Mouse (Mus musculus): ENCODE results near the gene Optn. TPM values are rescaled to one million over a fixed set of nuclear protein-coding genes. Genes with fewer than 3 reads are reported as not detected.

Optn gene
- polyA plus RNA-seq, 1 experiment from 2014 or later = 5.3 TPM

- Histone ChIP-seq H3K36me3 (no peaks in the 10 kb centered on the region), H3K4me2 (replicated peaks) (no peak overlapping the region), H3K27ac (no peak overlapping the region), H3K9ac (no peak overlapping the region), H3K4me3 (no peak overlapping the region), H3K9me3 (peaks cover 3% of the 10 kb centered on the region; the same call in 1 of the 2 replicates), H3K4me1 (0 out of 2 replicates have a peak, but pooled peaks cover 3% of the 10 kb centered on the region), H3K27me3 (no peaks in the 10 kb centered on the region)
- WGBS = 57% methylated on average over 14 of the region's 14 CpGs
- no peak for ATAC-seq (ENCODE audit: low FRiP score, low read depth)
These were observed 40.0 kb downstream of the Optn start for GRCm38 (mm10) chr2:5023699-5024399.

- H3K4me1 ChIP-seq = 0 out of 2 replicates have a peak, but pooled peaks cover 3% of the 10 kb centered on the region
These were observed 40.6 kb downstream of the Optn start for GRCm38 (mm10) chr2:5023275-5023674.

GRCm38 (mm10) chr2:5019708-5020107, 44.1 kb downstream of the Optn start:
- no peak overlapping the region for H3K4me2 ChIP-seq (replicated peaks)
- 62% methylated on average over 1 of the region's 1 CpGs for WGBS
- no peaks in the 10 kb centered on the region for H3K27me3 ChIP-seq
- H3K4me3 ChIP-seq = no peak overlapping the region
- no peak overlapping the region for H3K9ac ChIP-seq
- H3K27ac ChIP-seq = no peak overlapping the region
- ATAC-seq (ENCODE audit: low FRiP score, low read depth) = no peak
- no peaks in the 10 kb centered on the region for H3K9me3 ChIP-seq
- no peaks in the 10 kb centered on the region for H3K36me3 ChIP-seq
- H3K4me1 ChIP-seq = 0 out of 2 replicates have a peak, but pooled peaks cover 3% of the 10 kb centered on the region

More at GRCm38 (mm10) chr2:5023275-5023674, 40.6 kb downstream of the Optn start:
- no peak for ATAC-seq (ENCODE audit: low FRiP score, low read depth)
- 76% methylated on average over 2 of the region's 2 CpGs for WGBS
- Histone ChIP-seq H3K9ac (no peak overlapping the region), H3K4me3 (no peak overlapping the region), H3K4me2 (replicated peaks) (no peak overlapping the region), H3K9me3 (peaks cover 3% of the 10 kb centered on the region; the same call in 1 of the 2 replicates), H3K27ac (no peak overlapping the region), H3K36me3 (no peaks in the 10 kb centered on the region), H3K27me3 (no peaks in the 10 kb centered on the region)

- ATAC-seq (ENCODE audit: low FRiP score, low read depth) = no peak
- Histone ChIP-seq H3K27me3 (no peaks in the 10 kb centered on the region), H3K27ac (no peak overlapping the region), H3K4me3 (no peak overlapping the region), H3K9me3 (no peaks in the 10 kb centered on the region), H3K4me2 (replicated peaks) (no peak overlapping the region), H3K9ac (no peak overlapping the region), H3K36me3 (no peaks in the 10 kb centered on the region), H3K4me1 (peaks cover 3% of the 10 kb centered on the region)
- WGBS = 88% methylated on average over 7 of the region's 7 CpGs
These were observed 46.9 kb downstream of the Optn start for GRCm38 (mm10) chr2:5016922-5017321.

- 86% methylated on average over 6 of the region's 6 CpGs for WGBS
- no peak overlapping the region for H3K9ac ChIP-seq
- no peak overlapping the region for H3K4me3 ChIP-seq
- H3K4me1 ChIP-seq = peaks cover 10% of the 10 kb centered on the region
- H3K4me2 ChIP-seq (replicated peaks) = no peak overlapping the region
- ATAC-seq (ENCODE audit: low FRiP score, low read depth) = no peak
- peaks cover 3% of the 10 kb centered on the region for H3K36me3 ChIP-seq
- no peaks in the 10 kb centered on the region for H3K27me3 ChIP-seq
- H3K9me3 ChIP-seq = no peaks in the 10 kb centered on the region
- no peak overlapping the region for H3K27ac ChIP-seq
These were observed 48.3 kb downstream of the Optn start for GRCm38 (mm10) chr2:5015527-5015926.

- H3K27ac ChIP-seq = no peak overlapping the region
- no peaks in the 10 kb centered on the region for H3K27me3 ChIP-seq
- peaks cover 10% of the 10 kb centered on the region for H3K4me1 ChIP-seq
- ATAC-seq (ENCODE audit: low FRiP score, low read depth) = no peak
- no peak overlapping the region for H3K9ac ChIP-seq
- no peak overlapping the region for H3K4me3 ChIP-seq
- H3K4me2 ChIP-seq (replicated peaks) = no peak overlapping the region
- WGBS = 78% methylated on average over 7 of the region's 7 CpGs
- H3K9me3 ChIP-seq = no peaks in the 10 kb centered on the region
- H3K36me3 ChIP-seq = peaks cover 7% of the 10 kb centered on the region
These were observed 49.2 kb downstream of the Optn start for GRCm38 (mm10) chr2:5014616-5015015.

GRCm38 (mm10) chr2:5012491-5013324, 51.1 kb downstream of the Optn start, which contains the start of gene Mcm10:
Gene Mcm10, minus strand, starts transcription at chr2:5012791.
- peak within 1 kb of the TSS; percentile 69 for H3K4me2 ChIP-seq (replicated peaks)
- peak; percentile 100 for ATAC-seq (ENCODE audit: low FRiP score, low read depth)
- H3K4me3 ChIP-seq = peak within 1 kb of the TSS; percentile 73
- no peak within 1 kb of the TSS for H3K27ac ChIP-seq
- H3K27me3 ChIP-seq = no peaks in the 10 kb centered on the region
- H3K4me1 ChIP-seq = peaks cover 10% of the 10 kb centered on the region
- H3K36me3 ChIP-seq = peaks cover 21% of the 10 kb centered on the region
- no peaks in the 10 kb centered on the region for H3K9me3 ChIP-seq
- 4% methylated on average over 32 of the region's 32 CpGs for WGBS
- peak within 1 kb of the TSS; percentile 70 for H3K9ac ChIP-seq

GRCm38 (mm10) chr2:5011898-5012490, 51.9 kb downstream of the Optn start:
- H3K4me3 ChIP-seq = peak overlapping the region; percentile 73
- peak overlapping the region; percentile 69 for H3K4me2 ChIP-seq (replicated peaks)
- ATAC-seq (ENCODE audit: low FRiP score, low read depth) = no peak
- no peak overlapping the region for H3K27ac ChIP-seq
- H3K9ac ChIP-seq = peak overlapping the region; percentile 70
- H3K36me3 ChIP-seq = peaks cover 27% of the 10 kb centered on the region
- peaks cover 10% of the 10 kb centered on the region for H3K4me1 ChIP-seq
- H3K9me3 ChIP-seq = no peaks in the 10 kb centered on the region
- no peaks in the 10 kb centered on the region for H3K27me3 ChIP-seq
- 12% methylated on average over 8 of the region's 8 CpGs for WGBS

GRCm38 (mm10) chr2:5007107-5007506, 56.7 kb downstream of the Optn start:
- peaks cover 61% of the 10 kb centered on the region for H3K36me3 ChIP-seq
- no peaks in the 10 kb centered on the region for H3K9me3 ChIP-seq
- peaks cover 9% of the 10 kb centered on the region for H3K4me1 ChIP-seq
- H3K4me3 ChIP-seq = no peak overlapping the region
- H3K4me2 ChIP-seq (replicated peaks) = no peak overlapping the region
- ATAC-seq (ENCODE audit: low FRiP score, low read depth) = no peak
- H3K27me3 ChIP-seq = no peaks in the 10 kb centered on the region
- 91% methylated on average over 4 of the region's 4 CpGs for WGBS
- H3K9ac ChIP-seq = no peak overlapping the region
- H3K27ac ChIP-seq = no peak overlapping the region

- no peak overlapping the region for H3K4me2 ChIP-seq (replicated peaks)
- 89% methylated on average over 6 of the region's 6 CpGs for WGBS
- H3K9ac ChIP-seq = no peak overlapping the region
- H3K4me1 ChIP-seq = no peaks in the 10 kb centered on the region
- H3K27me3 ChIP-seq = no peaks in the 10 kb centered on the region
- H3K4me3 ChIP-seq = no peak overlapping the region
- peaks cover 82% of the 10 kb centered on the region for H3K36me3 ChIP-seq
- H3K27ac ChIP-seq = no peak overlapping the region
- ATAC-seq (ENCODE audit: low FRiP score, low read depth) = no peak
- no peaks in the 10 kb centered on the region for H3K9me3 ChIP-seq
These were observed 62.6 kb downstream of the Optn start for GRCm38 (mm10) chr2:5001266-5001665.

- H3K4me3 ChIP-seq = no peak overlapping the region
- ATAC-seq (ENCODE audit: low FRiP score, low read depth) = no peak
- H3K36me3 ChIP-seq = peaks cover 87% of the 10 kb centered on the region
- no peak overlapping the region for H3K4me2 ChIP-seq (replicated peaks)
- H3K27me3 ChIP-seq = no peaks in the 10 kb centered on the region
- H3K9ac ChIP-seq = no peak overlapping the region
- 85% methylated on average over 3 of the region's 3 CpGs for WGBS
- no peak overlapping the region for H3K27ac ChIP-seq
- no peaks in the 10 kb centered on the region for H3K9me3 ChIP-seq
- H3K4me1 ChIP-seq = no peaks in the 10 kb centered on the region
These were observed 64.9 kb downstream of the Optn start for GRCm38 (mm10) chr2:4998905-4999304.

- Histone ChIP-seq H3K4me1 (no peaks in the 10 kb centered on the region), H3K9ac (no peak overlapping the region), H3K27ac (no peak overlapping the region), H3K9me3 (no peaks in the 10 kb centered on the region), H3K4me3 (no peak overlapping the region), H3K36me3 (peaks cover 87% of the 10 kb centered on the region), H3K27me3 (no peaks in the 10 kb centered on the region), H3K4me2 (replicated peaks) (no peak overlapping the region)
- 94% methylated on average over 6 of the region's 6 CpGs for WGBS
- no peak for ATAC-seq (ENCODE audit: low FRiP score, low read depth)
These were observed 67.4 kb downstream of the Optn start for GRCm38 (mm10) chr2:4996421-4996824.

Measured in limb, embryonic 13.5 days (tissue).